Mouse (Mus musculus) neural tube, embryonic 11.5 days (tissue): Measurements from ENCODE around the gene BC051142. TPM values are rescaled to one million over a fixed set of nuclear protein-coding genes. Genes with fewer than 3 reads are reported as not detected.

Experiments
- ATAC-seq: fragments of 200-750 bp; cut with Nextera tagmentation; 2 replicates; pipeline ENCODE4 v1.8.0; 2017; ENCODE audit warnings: moderate number of reproducible peaks, mild to moderate bottlenecking, moderate TSS enrichment, moderate library complexity; ENCODE audit not compliant: insufficient read depth, low FRiP score, low TSS enrichment
- DNase-seq: peaks from one replicate; pipeline ENCODE4 v3.0.0-alpha.2; 2015; ENCODE audit warnings: low spot score
- H3K27ac ChIP-seq: fragments of 300-500 bp; sonication (generic); 2 replicates; pipeline ENCODE4 v1.5.1; 2014; ENCODE audit warnings: low read depth, mild to moderate bottlenecking, low read length
- H3K27me3 ChIP-seq: fragments of 300-500 bp; sonication (generic); 2 replicates; pipeline ENCODE4 v1.6.1; 2014; ENCODE audit warnings: mild to moderate bottlenecking, low read length, mixed read lengths; ENCODE audit not compliant: control insufficient read depth, insufficient read depth
- H3K36me3 ChIP-seq: fragments of 300-500 bp; sonication (generic); 2 replicates; pipeline ENCODE4 v1.6.1; 2014; ENCODE audit warnings: mild to moderate bottlenecking, low read length, moderate library complexity, mixed read lengths; ENCODE audit not compliant: control insufficient read depth, insufficient read depth
- H3K4me1 ChIP-seq: fragments of 300-500 bp; sonication (generic); 2 replicates; pipeline ENCODE4 v1.6.1; 2014; ENCODE audit warnings: low read length, mixed read lengths; ENCODE audit not compliant: control insufficient read depth, insufficient read depth
- H3K4me2 ChIP-seq: fragments of 300-500 bp; sonication (generic); 2 replicates; pipeline ENCODE4 v1.6.1; 2014; ENCODE audit warnings: low read depth, mild to moderate bottlenecking, moderate library complexity
- H3K4me3 ChIP-seq: fragments of 300-500 bp; sonication (generic); 2 replicates; pipeline ENCODE4 v1.5.1; 2014; ENCODE audit warnings: low read depth, low read length
- H3K9ac ChIP-seq: fragments of 300-500 bp; sonication (generic); 2 replicates; pipeline ENCODE4 v1.6.1; 2014; ENCODE audit warnings: mild to moderate bottlenecking, low read length
- H3K9me3 ChIP-seq: fragments of 300-500 bp; sonication (generic); 2 replicates; pipeline ENCODE4 v1.6.1; 2016; ENCODE audit warnings: low read length; ENCODE audit not compliant: control insufficient read depth
- WGBS: fragments of 180-500 bp; shearing (Covaris S2); extraction: QIAGEN DNeasy Blood & Tissue Kit; methylation state at CpG from one replicate; pipeline ENCODE4 v1.1.7; 2014; 5-methylcytosine and 5-hydroxymethylcytosine counted together
- polyA plus RNA-seq: library from polyadenylated mRNA; unstranded; fragments of >200 nt; fragmentation: Nextera tagmentation; extraction: Ambion mirVana; gene quantifications from 2 replicates; pipeline ENCODE4 v1.2.1, GENCODE M21; 2014

The BC051142 gene
- polyA plus RNA-seq, 1 experiment from 2014 or later, result 1.7 TPM

GRCm38 (mm10) chr17:34373055-34373709 lies 25.4 kb upstream of the BC051142 start:
- no peak overlapping the region for H3K27ac ChIP-seq
- WGBS, result 85% methylated on average over 6 of the region's 6 CpGs
- ATAC-seq, result no peak

DNA sequence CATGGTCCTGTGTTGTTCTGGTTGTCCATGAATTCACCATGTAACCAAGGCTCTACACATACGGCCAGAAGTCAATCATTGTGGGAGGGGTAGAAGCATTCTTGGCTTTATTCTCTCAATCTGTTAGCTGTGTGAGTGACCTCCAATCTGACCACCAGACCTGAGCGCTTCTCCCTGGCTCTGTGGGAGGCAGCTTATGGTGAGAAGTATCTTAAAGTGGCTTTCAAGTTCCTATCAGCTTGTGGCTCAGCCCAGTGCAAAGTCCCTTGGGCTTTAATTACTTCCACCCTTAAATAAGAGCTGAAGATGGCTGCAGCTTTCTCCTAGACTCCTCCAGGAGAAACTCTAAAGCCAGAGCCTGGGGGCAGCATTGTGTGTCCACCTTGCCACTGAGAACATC lies 21.8 kb upstream of the BC051142 start, which contains the start of gene Btnl1:
TSS of gene Btnl1 (plus strand) at position 286 of the 400 bp plus-strand sequence.
- H3K27ac ChIP-seq, result no peak within 1 kb of the TSS
- H3K4me3 ChIP-seq, result no peak within 1 kb of the TSS
- WGBS, result 82% methylated on average over 2 of the region's 2 CpGs
- ATAC-seq (no peak), DNase-seq (no peak)
- no peak within 1 kb of the TSS for H3K4me2 ChIP-seq
- no peaks in the 10 kb centered on the region for H3K9me3 ChIP-seq
- no peak within 1 kb of the TSS for H3K9ac ChIP-seq
- no peaks in the 10 kb centered on the region for H3K27me3 ChIP-seq
- no peaks in the 10 kb centered on the region for H3K36me3 ChIP-seq
- H3K4me1 ChIP-seq, result no peaks in the 10 kb centered on the region

More at GRCm38 (mm10) chr17:34373055-34373709, 25.4 kb upstream of the BC051142 start:
- DNase-seq, result no peak
- no peak overlapping the region for H3K9ac ChIP-seq
- no peaks in the 10 kb centered on the region for H3K4me1 ChIP-seq
- no peak overlapping the region for H3K4me2 ChIP-seq
- no peaks in the 10 kb centered on the region for H3K9me3 ChIP-seq
- no peaks in the 10 kb centered on the region for H3K36me3 ChIP-seq
- no peak overlapping the region for H3K4me3 ChIP-seq
- H3K27me3 ChIP-seq, result no peaks in the 10 kb centered on the region

GRCm38 (mm10) chr17:34377450-34378209 lies 21.0 kb upstream of the BC051142 start:
- ATAC-seq (no peak), DNase-seq (no peak)
- Histone ChIP-seq H3K4me2 (no peak overlapping the region), H3K27ac (no peak overlapping the region), H3K9me3 (no peaks in the 10 kb centered on the region), H3K4me3 (no peak overlapping the region), H3K36me3 (no peaks in the 10 kb centered on the region), H3K27me3 (no peaks in the 10 kb centered on the region), H3K9ac (no peak overlapping the region), H3K4me1 (no peaks in the 10 kb centered on the region)
- WGBS, result 74% methylated on average over 6 of the region's 6 CpGs

- no peak overlapping the region for H3K4me3 ChIP-seq
- ATAC-seq (no peak), DNase-seq (no peak)
- H3K27me3 ChIP-seq, result no peaks in the 10 kb centered on the region
- no peak overlapping the region for H3K4me2 ChIP-seq
- no peak overlapping the region for H3K9ac ChIP-seq
- no peaks in the 10 kb centered on the region for H3K36me3 ChIP-seq
- H3K27ac ChIP-seq, result no peak overlapping the region
- no peaks in the 10 kb centered on the region for H3K4me1 ChIP-seq
- 88% methylated on average over 2 of the region's 2 CpGs for WGBS
- no peaks in the 10 kb centered on the region; the same call in 1 of the 2 replicates for H3K9me3 ChIP-seq
Observed at GRCm38 (mm10) chr17:34378716-34379115, 19.9 kb upstream of the BC051142 start.

- Histone ChIP-seq H3K27ac (no peak overlapping the region), H3K4me1 (no peaks in the 10 kb centered on the region), H3K9ac (no peak overlapping the region), H3K36me3 (no peaks in the 10 kb centered on the region), H3K4me3 (no peak overlapping the region), H3K27me3 (no peaks in the 10 kb centered on the region), H3K9me3 (no peaks in the 10 kb centered on the region; the same call in 1 of the 2 replicates), H3K4me2 (no peak overlapping the region)
- 81% methylated on average over 7 of the region's 7 CpGs for WGBS
- ATAC-seq, result no peak
- DNase-seq, result no peak
Observed at GRCm38 (mm10) chr17:34379451-34379850, 19.2 kb upstream of the BC051142 start.

DNA sequence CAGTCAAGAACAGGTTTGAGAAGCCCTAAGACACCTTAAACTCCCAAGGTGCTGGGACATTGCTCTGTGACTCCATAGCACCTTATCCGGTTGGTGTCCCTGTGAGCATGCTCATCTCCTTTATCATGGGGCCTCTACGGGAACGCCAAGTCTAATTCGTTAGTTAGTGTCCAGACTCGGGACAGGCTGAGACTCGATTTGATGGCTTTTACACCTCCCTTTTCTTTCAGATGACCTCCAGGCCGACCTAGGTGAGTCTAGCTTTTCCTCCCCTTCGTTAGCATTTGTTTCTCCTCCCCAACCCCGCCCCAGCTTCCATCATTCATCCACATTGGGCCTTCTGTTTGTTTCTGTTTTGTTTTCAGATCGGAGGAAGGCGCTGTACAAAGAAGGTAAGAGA lies 16.7 kb upstream of the BC051142 start:
- no peaks in the 10 kb centered on the region for H3K36me3 ChIP-seq
- H3K4me3 ChIP-seq, result no peak overlapping the region
- DNase-seq (no peak), ATAC-seq (no peak)
- H3K27ac ChIP-seq, result no peak overlapping the region
- H3K27me3 ChIP-seq, result no peaks in the 10 kb centered on the region
- H3K9me3 ChIP-seq, result no peaks in the 10 kb centered on the region; the same call in 1 of the 2 replicates
- no peak overlapping the region for H3K9ac ChIP-seq
- 75% methylated on average over 11 of the region's 11 CpGs for WGBS
- no peak overlapping the region for H3K4me2 ChIP-seq
- no peaks in the 10 kb centered on the region for H3K4me1 ChIP-seq

DNA sequence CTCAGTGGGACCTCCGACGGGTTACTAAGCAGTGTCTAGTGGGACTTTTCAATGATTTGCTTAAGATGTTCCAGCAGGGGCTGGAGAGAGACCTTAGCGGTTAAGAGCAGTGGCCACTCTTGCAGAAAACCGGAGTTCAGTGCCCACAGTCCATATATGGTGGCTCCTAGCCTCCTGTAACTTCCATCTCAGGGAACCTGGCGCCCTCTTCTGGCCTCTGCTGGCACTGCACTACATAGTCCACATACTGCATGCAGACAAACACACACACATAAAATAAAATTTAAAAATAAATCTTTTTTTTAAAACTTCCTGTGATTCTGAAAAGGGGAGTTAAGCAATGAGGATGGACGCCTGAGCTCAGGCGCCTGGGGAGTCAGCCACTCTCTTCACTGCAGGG lies 15.4 kb upstream of the BC051142 start:
- Histone ChIP-seq H3K27ac (no peak overlapping the region), H3K27me3 (no peaks in the 10 kb centered on the region), H3K4me1 (no peaks in the 10 kb centered on the region), H3K36me3 (no peaks in the 10 kb centered on the region), H3K9me3 (no peaks in the 10 kb centered on the region; the same call in 1 of the 2 replicates), H3K4me3 (no peak overlapping the region), H3K9ac (no peak overlapping the region), H3K4me2 (no peak overlapping the region)
- DNase-seq (no peak), ATAC-seq (no peak)
- WGBS, result 69% methylated on average over 7 of the region's 7 CpGs

DNA sequence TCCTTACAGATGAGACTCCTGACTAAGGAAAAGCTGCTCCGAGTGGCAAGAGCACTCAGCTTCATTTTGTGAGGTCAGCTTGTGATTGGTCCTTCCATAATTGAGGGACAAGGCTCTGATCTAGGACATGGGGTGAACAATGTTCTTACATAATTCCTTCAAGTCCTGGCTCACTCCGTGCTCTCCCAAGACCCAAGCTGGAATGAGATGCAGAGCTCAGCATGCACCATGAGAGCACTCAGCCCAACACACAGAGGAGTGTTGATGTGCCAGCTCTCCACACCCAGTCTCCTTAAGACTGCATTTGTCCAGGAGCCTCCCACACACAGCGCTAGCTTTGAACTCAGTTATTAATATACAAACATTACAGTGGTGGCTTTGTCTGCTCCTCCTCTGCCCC lies 13.9 kb upstream of the BC051142 start:
- Histone ChIP-seq H3K27ac (no peak overlapping the region), H3K4me3 (no peak overlapping the region), H3K27me3 (no peaks in the 10 kb centered on the region), H3K4me1 (no peaks in the 10 kb centered on the region), H3K9ac (no peak overlapping the region), H3K4me2 (no peak overlapping the region), H3K9me3 (no peaks in the 10 kb centered on the region; the same call in 1 of the 2 replicates), H3K36me3 (no peaks in the 10 kb centered on the region)
- DNase-seq (no peak), ATAC-seq (no peak)
- WGBS, result 80% methylated on average over 3 of the region's 3 CpGs

- ATAC-seq, result no peak
- H3K27ac ChIP-seq, result no peak overlapping the region
- WGBS, result 77% methylated on average over 2 of the region's 2 CpGs
- peaks cover 2% of the 10 kb centered on the region; the same call in 1 of the 2 replicates for H3K27me3 ChIP-seq
- DNase-seq, result no peak
- H3K9ac ChIP-seq, result no peak overlapping the region
- no peaks in the 10 kb centered on the region; the same call in 1 of the 2 replicates for H3K9me3 ChIP-seq
- no peaks in the 10 kb centered on the region for H3K4me1 ChIP-seq
- H3K36me3 ChIP-seq, result no peaks in the 10 kb centered on the region
- H3K4me2 ChIP-seq, result no peak overlapping the region
- H3K4me3 ChIP-seq, result no peak overlapping the region
Observed at GRCm38 (mm10) chr17:34386656-34387055, 12.0 kb upstream of the BC051142 start.
